Mouse (Mus musculus) embryonic facial prominence, embryonic 15.5 days (tissue): Measurements from ENCODE around the gene Tfe3. TPM values are rescaled to one million over a fixed set of nuclear protein-coding genes. Genes with fewer than 3 reads are reported as not detected.

ENCODE experiments used
- ATAC-seq: fragments of 200-750 bp; cut with Nextera tagmentation; 2 replicates; pipeline ENCODE4 v1.8.0; 2017; ENCODE audit warnings: low read depth, moderate TSS enrichment; ENCODE audit not compliant: insufficient number of reproducible peaks, low FRiP score, low TSS enrichment
- H3K27ac ChIP-seq: fragments of 300-500 bp; sonication (generic); replicated peaks from 2 replicates; pipeline ENCODE4 v1.5.1; 2015; ENCODE audit warnings: mild to moderate bottlenecking, inconsistent platforms
- H3K27me3 ChIP-seq: fragments of 300-500 bp; sonication (generic); 2 replicates; pipeline ENCODE4 v1.6.1; 2015; ENCODE audit warnings: inconsistent platforms
- H3K36me3 ChIP-seq: fragments of 300-500 bp; sonication (generic); 2 replicates; pipeline ENCODE4 v1.6.1; 2015; ENCODE audit warnings: mild to moderate bottlenecking, inconsistent platforms
- H3K4me1 ChIP-seq: fragments of 300-500 bp; sonication (generic); 2 replicates; pipeline ENCODE4 v1.6.1; 2015; ENCODE audit warnings: inconsistent platforms
- H3K4me2 ChIP-seq: fragments of 300-500 bp; sonication (generic); replicated peaks from 2 replicates; pipeline ENCODE4 v1.6.1; 2015; ENCODE audit warnings: mild to moderate bottlenecking, inconsistent platforms
- H3K4me3 ChIP-seq: fragments of 300-500 bp; sonication (generic); replicated peaks from 2 replicates; pipeline ENCODE4 v1.5.1; 2015; ENCODE audit warnings: mild to moderate bottlenecking, inconsistent platforms
- H3K9ac ChIP-seq: fragments of 300-500 bp; sonication (generic); 2 replicates; pipeline ENCODE4 v1.6.1; 2015; ENCODE audit warnings: inconsistent platforms
- H3K9me3 ChIP-seq: fragments of 300-500 bp; sonication (generic); replicated peaks from 2 replicates; pipeline ENCODE4 v1.6.1; 2016; ENCODE audit warnings: inconsistent platforms
- WGBS: fragments of 180-500 bp; shearing (Covaris S2); methylation state at CpG from one replicate; pipeline ENCODE4 v1.1.7; 2015; 5-methylcytosine and 5-hydroxymethylcytosine counted together
- microRNA counts: library from miRNA; unstranded; fragments of <30 nt; microRNA quantifications from one replicate; lab custom pipeline; 2016
- microRNA-seq: library from miRNA; unstranded; fragments of <30 nt; microRNA quantifications from one replicate; pipeline ENCODE4, GENCODE M21; 2016; ENCODE audit warnings: borderline number of aligned reads
- polyA plus RNA-seq: library from polyadenylated mRNA; unstranded; fragments of >200 nt; fragmentation: Nextera tagmentation; extraction: Ambion mirVana; gene quantifications from 2 replicates; pipeline ENCODE4 v1.2.1, GENCODE M21; 2015

Tfe3 gene
- polyA plus RNA-seq, 1 experiment from 2014 or later = 35.9 TPM

GRCm38 (mm10) chrX:7821865-7822779 lies 59.8 kb downstream of the Tfe3 start, which contains the start of gene Kcnd1:
TSS of gene Kcnd1 (plus strand) at chrX:7822289.
- Histone ChIP-seq H3K36me3 (no peaks in the 10 kb centered on the region), H3K9ac (peak within 1 kb of the TSS; percentile 31; the same call in 1 of the 2 replicates), H3K4me3 (peak within 1 kb of the TSS; percentile 46), H3K4me2 (peak within 1 kb of the TSS; percentile 58), H3K27me3 (no peaks in the 10 kb centered on the region), H3K4me1 (peaks cover 6% of the 10 kb centered on the region; the same call in 1 of the 2 replicates), H3K27ac (no peak within 1 kb of the TSS), H3K9me3 (no peaks in the 10 kb centered on the region)
- ATAC-seq = peak; percentile 75
- 12% methylated on average over 19 of the region's 24 CpGs for WGBS

MicroRNA genes within 50 kb of the gene (microRNA counts, 519-probe panel; counts per million panel counts)
- 2,311 counts per million, percentile 52 among the panel's probes with 10 or more counts for microRNA mmu-miR-1198 (lab: Ali Mortazavi, UCI)

Small RNA genes lying within 50 kb of the gene (microRNA-seq; reads per million reads assigned to microRNA genes)
- 23.5 reads per million, percentile 39 among the genes with 10 or more reads in this experiment for gene Mir1198

Other genes with a start within 250 kb of the Tfe3 start
- 0.11 TPM in 2 replicates for gene Foxp3, start 188.9 kb upstream of the Tfe3 start, polyA plus RNA-seq
- gene Ppp1r3f, start 188.3 kb upstream of the Tfe3 start, polyA plus RNA-seq = 2.3 and 2.6 TPM in 2 replicates
- 27.4 and 29.9 TPM in 2 replicates for gene Ccdc22, start 157.0 kb upstream of the Tfe3 start, polyA plus RNA-seq
- gene Cacna1f, start 155.5 kb upstream of the Tfe3 start, polyA plus RNA-seq = 0.03 and 0.11 TPM in 2 replicates
- 4.7 and 5.3 TPM in 2 replicates for gene Syp, start 124.1 kb upstream of the Tfe3 start, polyA plus RNA-seq
- gene Prickle3, start 105.3 kb upstream of the Tfe3 start, polyA plus RNA-seq = 15.2 and 16.6 TPM in 2 replicates
- 171 and 180 TPM in 2 replicates for gene Plp2, start 91.2 kb upstream of the Tfe3 start, polyA plus RNA-seq
- gene Magix, start 81.3 kb upstream of the Tfe3 start, polyA plus RNA-seq = 0.46 and 0.48 TPM in 2 replicates
- gene Gpkow, start 65.4 kb upstream of the Tfe3 start, polyA plus RNA-seq = 37.4 and 37.9 TPM in 2 replicates
- 40.6 and 48.0 TPM in 2 replicates for gene Wdr45, start 48.2 kb upstream of the Tfe3 start, polyA plus RNA-seq
- gene Gm45208, start 40.3 kb upstream of the Tfe3 start, polyA plus RNA-seq = 0.44 and 0.66 TPM in 2 replicates
- 73.5 and 74.7 TPM in 2 replicates for gene Praf2, start 34.1 kb upstream of the Tfe3 start, polyA plus RNA-seq
- 17.2 and 22.1 TPM in 2 replicates for gene Ccdc120, start 11.7 kb upstream of the Tfe3 start, polyA plus RNA-seq
- gene Gripap1, start 27.2 kb downstream of the Tfe3 start, polyA plus RNA-seq = 46.2 and 46.7 TPM in 2 replicates
- 1.8 and 1.9 TPM in 2 replicates for gene Kcnd1, start 59.7 kb downstream of the Tfe3 start, polyA plus RNA-seq
- gene Otud5, start 78.8 kb downstream of the Tfe3 start, polyA plus RNA-seq = 51.3 and 53.9 TPM in 2 replicates
- 9.8 and 14.2 TPM in 2 replicates for gene Pim2, start 115.7 kb downstream of the Tfe3 start, polyA plus RNA-seq
- gene Slc35a2, start 121.5 kb downstream of the Tfe3 start, polyA plus RNA-seq = 55.0 and 55.5 TPM in 2 replicates
- 125 and 126 TPM in 2 replicates for gene Pqbp1, start 136.7 kb downstream of the Tfe3 start, polyA plus RNA-seq
- gene Timm17b, start 136.8 kb downstream of the Tfe3 start, polyA plus RNA-seq = 158 and 169 TPM in 2 replicates
- not detected in 2 replicates for gene Gm10491, start 145.3 kb downstream of the Tfe3 start, polyA plus RNA-seq
- not detected in 2 replicates for gene Gm10490, start 147.0 kb downstream of the Tfe3 start, polyA plus RNA-seq
- 1.7 and 2.7 TPM in 2 replicates for gene Pcsk1n, start 157.3 kb downstream of the Tfe3 start, polyA plus RNA-seq
- gene Eras, start 166.0 kb downstream of the Tfe3 start, polyA plus RNA-seq = not detected in 2 replicates
- 26.3 and 27.5 TPM in 2 replicates for gene Hdac6, start 185.3 kb downstream of the Tfe3 start, polyA plus RNA-seq
- 1.7 and 1.9 TPM in 2 replicates for gene Gata1, start 215.5 kb downstream of the Tfe3 start, polyA plus RNA-seq